Mouse (Mus musculus): Measurements from ENCODE around the gene Reps2.

GRCm38 (mm10) chrX:162691272-162691671, 47.8 kb upstream of the Reps2 start:
- no peak for TF ChIP-seq POLR2A (IDR thresholded peaks at IDR 0.05; ENCODE audit: extremely low read depth, insufficient read depth, low read length)
- no peak for TF ChIP-seq CTCF (IDR thresholded peaks at IDR 0.05; ENCODE audit: low read depth, low read length)
